Mouse (Mus musculus) limb, embryonic 10.5 days (tissue): ENCODE measurements at regions not wholly inside any gene's neighbourhood (a gene's known extent, or its start where the extent isn't known, plus 50 kb on each side); places are given as distances from the start of the nearest gene placed in this dataset. TPM values are rescaled to one million over a fixed set of nuclear protein-coding genes. Genes with fewer than 3 reads are reported as not detected.

Experiments
- DNase-seq: peaks from one replicate; pipeline ENCODE4 v3.0.0-alpha.2; 2017; ENCODE audit warnings: low spot score
- H3K27ac ChIP-seq: fragments of 300-500 bp; sonication (generic); 2 replicates; pipeline ENCODE4 v1.5.1; 2016; ENCODE audit warnings: mild to moderate bottlenecking
- H3K27me3 ChIP-seq: fragments of 300-500 bp; sonication (generic); 2 replicates; pipeline ENCODE4 v1.6.1; 2016; ENCODE audit warnings: low read depth, mild to moderate bottlenecking; ENCODE audit not compliant: poor library complexity, severe bottlenecking
- H3K36me3 ChIP-seq: fragments of 300-500 bp; sonication (generic); 2 replicates; pipeline ENCODE4 v1.6.1; 2016; ENCODE audit warnings: mild to moderate bottlenecking, moderate library complexity
- H3K4me1 ChIP-seq: fragments of 300-500 bp; sonication (generic); 2 replicates; pipeline ENCODE4 v1.6.1; 2016
- H3K4me3 ChIP-seq: fragments of 300-500 bp; sonication (generic); 2 replicates; pipeline ENCODE4 v1.5.1; 2016; ENCODE audit warnings: mild to moderate bottlenecking, moderate library complexity
- H3K9me3 ChIP-seq: fragments of 300-500 bp; sonication (generic); replicated peaks from 2 replicates; pipeline ENCODE4 v1.6.1; 2016; ENCODE audit warnings: mild to moderate bottlenecking
- WGBS: fragments of 180-500 bp; shearing (Covaris S2); methylation state at CpG from one replicate; pipeline ENCODE4 v1.1.7; 2016; 5-methylcytosine and 5-hydroxymethylcytosine counted together
- microRNA-seq: library from miRNA; unstranded; fragments of <30 nt; microRNA quantifications from one replicate; pipeline ENCODE4, GENCODE M21; 2017

DNA sequence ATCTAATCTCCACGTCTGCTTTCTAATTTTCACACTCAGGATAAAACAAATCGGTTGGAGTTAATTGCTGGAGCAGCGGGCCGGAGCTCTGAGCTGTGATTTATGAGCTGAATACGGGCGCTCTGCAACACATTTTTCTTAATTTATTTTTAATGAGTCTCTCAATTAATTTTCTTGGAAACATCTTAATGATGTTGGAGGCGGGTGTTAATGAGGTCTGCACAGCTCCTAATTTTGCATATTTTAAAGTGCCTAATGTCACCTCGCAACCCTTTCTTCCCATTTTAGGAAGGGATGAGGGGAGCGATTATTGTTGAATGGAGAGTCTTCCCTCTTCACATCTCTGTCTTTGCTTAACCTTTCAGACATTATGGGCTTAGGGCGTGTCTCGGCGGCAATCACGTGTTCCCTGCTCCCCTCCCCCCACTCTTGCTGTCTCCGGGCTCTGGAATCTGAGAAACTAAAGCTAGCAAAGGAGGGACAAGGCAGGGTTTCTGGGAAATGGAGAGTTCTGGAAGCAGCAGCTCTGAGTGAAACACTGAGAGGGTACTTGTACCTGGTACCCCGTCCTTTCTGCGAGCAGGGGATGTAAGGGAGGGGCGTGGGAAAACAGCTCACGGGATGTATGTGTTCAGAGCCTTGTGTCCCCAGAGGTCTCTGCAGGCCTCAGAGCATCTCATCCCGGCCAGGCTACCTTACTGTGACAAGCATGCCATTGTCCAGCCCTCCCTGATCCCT, 56.8 kb upstream of the Pmfbp1 start:
- H3K36me3 ChIP-seq: no peaks in the 10 kb centered on the region
- H3K27ac ChIP-seq: peak overlapping the region; percentile 78; the same call in 1 of the 2 replicates
- WGBS: 49% methylated on average over 19 of the region's 19 CpGs
- H3K4me3 ChIP-seq: peak overlapping the region; percentile 27
- H3K27me3 ChIP-seq: no peaks in the 10 kb centered on the region
- peaks cover 11% of the 10 kb centered on the region for H3K4me1 ChIP-seq
- H3K9me3 ChIP-seq: no peaks in the 10 kb centered on the region
- peak; percentile 76 for DNase-seq

DNA sequence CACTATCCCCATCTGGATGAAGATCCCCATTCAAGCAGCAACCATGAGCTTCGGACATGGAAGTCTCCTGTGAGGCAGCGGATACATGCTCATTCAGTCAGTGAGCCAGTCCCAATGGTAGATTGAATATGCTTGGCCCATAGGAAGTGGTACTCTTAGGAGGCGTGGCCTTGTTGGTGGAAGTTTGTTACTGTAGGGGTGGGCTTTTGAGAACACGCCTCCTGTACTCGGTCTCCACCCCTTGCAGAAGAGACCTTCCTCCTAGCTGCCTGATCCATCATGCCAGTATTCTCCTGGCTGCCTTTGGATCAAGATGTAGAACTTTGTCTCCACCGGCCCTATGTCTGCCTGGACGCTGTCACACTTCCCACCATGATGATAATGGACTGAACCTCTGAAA, 55.3 kb upstream of the Pmfbp1 start:
- peak; percentile 15 for DNase-seq
- Histone ChIP-seq H3K9me3 (no peaks in the 10 kb centered on the region), H3K4me1 (peaks cover 11% of the 10 kb centered on the region), H3K27ac (no peak overlapping the region), H3K36me3 (no peaks in the 10 kb centered on the region), H3K4me3 (no peak overlapping the region), H3K27me3 (no peaks in the 10 kb centered on the region)
- 94% methylated on average over 7 of the region's 7 CpGs for WGBS

Small RNA genes lying in the stretch of these regions (microRNA-seq; reads per million reads assigned to microRNA genes)
- gene Gm23163: not detected
